Mouse (Mus musculus): ENCODE results near the gene Hnrnpul2. TPM values are rescaled to one million over a fixed set of nuclear protein-coding genes. Genes with fewer than 3 reads are reported as not detected.
"Not testable (repeated sequence)": the region's sequence is repeated elsewhere in the genome, so short reads cannot be mapped to it uniquely, and the experiment has no call there.

Hnrnpul2 gene
- total RNA-seq, 2 experiments from 2014 or later: 109 to 120 TPM

DNA sequence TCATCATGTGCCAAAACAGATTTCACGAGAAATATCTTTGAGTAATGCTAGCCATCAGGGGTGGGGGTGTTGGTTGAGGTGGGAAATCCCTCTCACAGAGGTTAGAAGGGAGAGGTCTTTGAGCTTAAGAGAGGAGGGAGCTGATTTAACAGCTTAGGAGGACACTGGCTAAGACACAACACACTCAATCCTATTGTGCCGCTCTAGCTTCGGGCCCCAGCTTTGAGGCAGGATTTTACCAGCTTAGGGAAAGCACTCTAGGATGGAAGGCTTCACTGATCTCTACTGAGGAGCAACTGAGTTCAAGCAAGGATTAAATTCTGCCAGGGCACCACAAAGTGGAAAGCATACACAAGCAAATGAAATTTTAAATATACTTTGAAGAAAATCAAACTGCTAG, 2.8 kb upstream of the Hnrnpul2 start:
- no peak for DNase-seq (ENCODE audit: extremely low spot score in 1 of 2, low spot score in 1 of 2)

- DNase-seq (ENCODE audit: extremely low spot score in 1 of 2, low spot score in 1 of 2): no peak
Measured at GRCm38 (mm10) chr19:8818301-8818798, 1.5 kb upstream of the Hnrnpul2 start.

DNA sequence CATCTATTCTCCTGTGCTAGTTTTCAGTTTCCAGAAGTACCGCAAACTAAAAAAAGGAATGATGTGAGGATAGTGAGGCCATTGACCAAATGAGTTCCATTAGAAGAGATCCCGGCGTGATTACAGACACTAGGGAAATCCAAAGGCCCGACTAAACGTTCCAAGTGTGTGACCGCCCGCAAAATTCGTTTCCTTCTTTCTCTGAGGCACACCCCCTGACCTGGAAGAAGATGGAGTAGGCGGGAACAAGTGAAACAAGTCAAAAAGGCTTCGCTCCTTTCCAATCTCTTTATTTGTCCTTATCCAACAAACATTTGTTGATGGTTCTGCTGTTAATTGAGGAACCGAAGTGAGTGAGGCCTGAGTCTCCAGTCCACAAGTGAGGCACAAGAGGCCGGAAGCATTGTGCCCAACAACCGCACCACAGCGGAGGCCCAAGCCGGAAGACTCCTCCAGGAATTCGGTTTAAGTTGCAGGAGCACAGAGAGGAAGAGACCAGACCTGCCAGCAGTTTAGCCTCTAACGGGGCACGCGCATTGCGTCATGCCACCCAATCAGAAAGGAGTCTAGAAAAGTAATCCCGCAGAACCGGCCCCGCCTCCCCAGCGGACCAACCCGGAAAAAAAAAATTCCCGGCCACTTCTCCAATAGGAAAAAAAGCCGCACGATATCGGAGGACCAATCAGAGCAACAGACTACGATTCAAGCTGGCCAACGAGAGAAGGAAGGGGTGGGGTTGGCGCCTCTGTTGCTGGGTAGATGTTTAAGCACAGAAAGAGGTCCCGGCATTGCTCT, 812 bp upstream of the Hnrnpul2 start, which contains the start of gene Ttc9c:
TSS of gene Ttc9c (minus strand) at position 533 of the 795 bp plus-strand sequence.
- DNase-seq (ENCODE audit: extremely low spot score in 1 of 2, low spot score in 1 of 2): peak; percentile 77 to 90

- no peak for DNase-seq (ENCODE audit: extremely low spot score in 1 of 2, low spot score in 1 of 2)
Measured at GRCm38 (mm10) chr19:8820424-8820956, 680 bp downstream of the Hnrnpul2 start.

- no peak for DNase-seq (ENCODE audit: extremely low spot score in 1 of 2, low spot score in 1 of 2)
Measured at GRCm38 (mm10) chr19:8821146-8821545, 1.3 kb downstream of the Hnrnpul2 start.

DNA sequence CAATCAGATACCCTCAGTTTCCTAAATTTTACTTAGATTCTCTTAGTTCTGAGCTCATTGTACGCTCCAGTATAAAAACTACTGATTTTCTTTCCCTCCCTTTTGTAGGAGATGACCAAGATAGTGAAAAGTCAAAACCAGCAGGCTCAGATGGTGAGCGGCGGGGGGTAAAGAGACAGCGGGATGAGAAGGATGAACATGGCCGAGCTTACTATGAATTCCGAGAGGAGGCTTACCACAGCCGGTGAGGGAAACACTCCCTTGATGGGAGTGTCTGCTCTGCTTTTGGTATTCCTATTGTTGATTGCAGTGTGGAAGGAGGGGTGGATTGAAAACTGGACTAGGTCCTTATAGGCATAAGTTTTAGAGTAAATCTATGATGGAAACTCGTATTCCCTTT, 2.9 kb downstream of the Hnrnpul2 start:
- DNase-seq (ENCODE audit: extremely low spot score in 1 of 2, low spot score in 1 of 2): no peak

DNA sequence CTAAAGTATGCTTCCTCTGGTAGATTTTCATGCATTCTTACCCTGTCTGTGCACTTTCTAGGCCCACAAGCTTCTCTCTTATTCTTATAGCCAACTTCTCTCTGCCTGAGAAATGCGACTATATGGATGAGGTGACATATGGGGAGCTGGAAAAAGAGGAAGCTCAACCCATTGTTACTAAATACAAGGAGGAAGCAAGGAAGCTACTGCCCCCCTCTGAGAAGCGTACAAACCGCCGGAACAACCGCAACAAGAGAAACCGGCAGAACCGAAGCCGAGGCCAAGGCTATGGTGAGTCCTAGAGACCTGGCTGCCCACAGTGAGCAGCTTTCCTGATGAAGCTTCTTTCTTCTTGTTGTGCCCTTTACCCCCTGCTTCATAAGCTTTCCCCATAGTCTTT, 9.8 kb downstream of the Hnrnpul2 start, which contains the start of gene AC129217.1:
TSS of gene AC129217.1 (plus strand) at position 114 of the 400 bp plus-strand sequence.
- DNase-seq (ENCODE audit: extremely low spot score in 1 of 2, low spot score in 1 of 2): no peak

- no peak for DNase-seq (ENCODE audit: extremely low spot score in 1 of 2, low spot score in 1 of 2)
Measured at GRCm38 (mm10) chr19:8830664-8831063, 10.9 kb downstream of the Hnrnpul2 start.

DNA sequence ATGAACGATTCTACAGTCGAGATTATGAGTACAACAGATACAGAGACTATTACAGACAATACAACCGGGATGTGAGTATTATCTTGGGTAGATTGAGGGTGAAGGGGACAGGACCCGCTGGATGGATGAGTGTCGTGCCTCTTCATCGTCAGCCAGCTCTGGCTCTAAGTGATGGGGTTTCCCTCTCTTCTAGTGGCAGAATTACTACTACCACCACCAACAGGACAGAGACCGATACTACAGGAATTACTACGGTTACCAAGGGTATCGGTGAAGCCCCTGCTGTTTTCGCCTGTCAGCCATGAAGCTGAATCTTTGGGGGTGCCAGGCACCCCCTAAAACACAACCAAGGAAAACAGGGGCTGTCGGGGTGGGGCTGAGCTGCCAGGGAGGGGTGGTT, 11.5 kb downstream of the Hnrnpul2 start:
- DNase-seq (ENCODE audit: extremely low spot score in 1 of 2, low spot score in 1 of 2): no peak

GRCm38 (mm10) chr19:8832971-8833370, 13.2 kb downstream of the Hnrnpul2 start:
- no peak for DNase-seq (ENCODE audit: extremely low spot score in 1 of 2, low spot score in 1 of 2)

- not testable (repeated sequence) for DNase-seq (ENCODE audit: extremely low spot score in 1 of 2, low spot score in 1 of 2)
Measured at GRCm38 (mm10) chr19:8836327-8836726, 16.5 kb downstream of the Hnrnpul2 start.

GRCm38 (mm10) chr19:8837251-8837791, 17.5 kb downstream of the Hnrnpul2 start, which contains the start of gene Bscl2:
TSS of gene Bscl2 (plus strand) at chr19:8837467.
- DNase-seq (ENCODE audit: extremely low spot score in 1 of 2, low spot score in 1 of 2): peak; percentile 79 to 83

DNA sequence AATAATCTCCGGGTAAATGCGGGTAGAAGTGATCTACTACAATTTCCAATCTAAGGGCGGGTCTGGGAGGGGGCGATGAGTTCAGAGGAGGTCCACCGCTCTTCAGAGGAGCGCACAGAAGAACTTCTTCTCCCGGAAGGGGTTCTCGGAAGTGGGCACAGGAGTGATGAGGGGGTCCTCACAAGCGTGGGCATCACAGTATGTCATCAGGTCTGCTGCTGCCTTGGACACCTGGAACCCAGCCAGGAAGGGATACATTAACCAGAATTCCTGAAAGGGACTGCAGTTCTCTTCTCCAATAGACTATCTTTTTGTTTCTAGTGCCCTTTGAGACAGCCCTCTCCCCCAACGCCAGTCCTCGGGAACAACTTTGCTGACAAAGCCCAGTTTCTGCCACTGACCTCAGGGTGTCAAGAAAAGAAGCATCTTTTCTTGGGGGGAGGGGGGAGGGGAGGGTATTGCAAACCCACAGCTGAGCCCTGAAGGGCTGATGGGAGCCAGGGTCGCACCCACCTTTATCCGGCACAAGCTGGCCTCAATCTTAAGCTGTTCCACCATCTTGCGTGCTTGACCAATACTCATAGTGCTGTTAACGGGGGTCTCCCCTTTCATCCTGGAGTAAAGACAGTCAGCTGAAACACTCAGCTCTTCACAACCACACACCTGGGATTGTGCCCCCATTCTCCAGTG, 18.4 kb downstream of the Hnrnpul2 start:
- peak in 1 of 2 experiments; percentile 52 for DNase-seq (ENCODE audit: extremely low spot score in 1 of 2, low spot score in 1 of 2)

DNA sequence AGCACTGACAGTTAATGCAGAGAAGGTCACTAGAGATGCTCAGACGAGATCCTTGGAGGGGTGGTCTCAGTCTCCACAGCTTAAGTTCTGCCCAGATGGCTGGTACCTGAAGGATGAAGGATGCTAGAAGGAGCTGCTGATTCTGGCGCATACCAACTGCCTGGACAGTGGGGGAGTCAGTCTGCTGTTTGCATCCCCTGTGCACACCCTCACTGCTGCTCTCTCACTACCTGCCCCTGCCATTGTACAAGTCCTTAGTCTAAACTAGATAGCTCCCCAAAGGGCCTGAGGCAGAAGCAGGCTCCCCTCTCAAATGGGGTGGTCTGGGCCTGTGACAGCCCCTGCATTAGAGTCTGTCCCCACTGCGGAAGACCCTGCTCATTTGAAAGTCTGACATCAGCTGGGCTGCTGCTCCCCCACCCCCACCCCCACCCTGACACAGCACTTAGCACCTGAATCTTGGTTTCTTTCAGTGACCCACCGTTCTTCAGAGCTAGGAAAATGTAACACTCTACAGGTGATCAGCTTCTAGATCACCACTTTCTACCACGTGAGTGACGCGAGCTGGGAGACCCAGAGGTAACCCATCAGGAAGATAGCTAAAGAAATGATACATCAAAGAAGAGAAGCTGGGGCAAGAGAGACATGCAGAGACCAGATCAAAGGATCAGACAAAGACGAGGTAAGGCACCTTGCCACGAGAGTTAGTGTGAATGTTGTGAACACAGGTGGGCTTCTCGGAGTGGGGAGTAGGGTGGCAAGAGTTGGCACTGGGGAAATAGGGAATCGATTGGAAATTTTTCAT, 19.5 kb downstream of the Hnrnpul2 start, which contains the start of gene Gng3:
TSS of gene Gng3 (minus strand) at position 92 of the 805 bp plus-strand sequence.
- peak; percentile 55 to 64 for DNase-seq (ENCODE audit: extremely low spot score in 1 of 2, low spot score in 1 of 2)

DNA sequence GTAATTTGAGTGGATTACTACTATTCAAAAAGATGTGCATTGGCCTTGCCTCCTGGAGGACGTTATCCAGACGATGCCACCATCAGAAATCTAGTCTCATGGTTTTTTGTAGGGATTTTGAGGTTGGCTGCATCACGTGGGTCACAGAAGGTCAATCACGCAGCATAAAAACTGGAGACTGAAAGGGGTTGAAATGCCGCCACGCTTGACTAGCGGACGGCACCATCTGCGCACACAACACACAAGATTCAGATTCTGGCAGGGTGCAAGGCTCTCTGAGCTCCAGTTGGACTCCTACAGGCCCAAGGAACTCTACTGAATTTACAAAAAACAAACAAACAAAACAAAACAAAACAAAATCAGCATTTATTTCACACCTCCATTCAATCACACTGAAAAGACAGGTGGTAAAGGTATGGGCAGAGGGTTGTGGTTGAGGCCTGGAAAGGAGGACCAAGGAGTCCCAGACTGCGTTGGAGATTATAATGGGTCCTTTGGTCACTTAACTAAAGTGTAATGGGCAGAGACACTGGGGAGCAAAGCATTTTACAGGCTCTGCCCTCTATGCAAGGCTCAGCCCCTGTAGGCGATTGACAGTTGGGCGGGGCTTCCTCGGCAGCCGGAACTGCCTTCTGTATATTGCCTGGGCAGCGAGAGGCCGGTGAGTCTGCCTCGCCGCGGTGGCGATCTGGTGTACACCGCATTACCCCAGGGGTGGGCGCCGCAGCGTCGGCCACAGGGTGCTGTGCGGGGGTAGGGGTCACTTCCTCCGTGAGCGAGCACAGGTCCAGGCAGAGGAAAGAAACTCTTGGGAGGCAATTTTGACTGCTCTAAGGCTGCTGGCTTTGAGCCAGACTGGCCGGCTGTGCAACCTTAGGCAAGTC, 20.3 kb downstream of the Hnrnpul2 start:
- peak; percentile 57 to 60 for DNase-seq (ENCODE audit: extremely low spot score in 1 of 2, low spot score in 1 of 2)

GRCm38 (mm10) chr19:8841012-8841411, 21.2 kb downstream of the Hnrnpul2 start:
- DNase-seq (ENCODE audit: extremely low spot score in 1 of 2, low spot score in 1 of 2): no peak

- DNase-seq (ENCODE audit: extremely low spot score in 1 of 2, low spot score in 1 of 2): no peak
Measured at GRCm38 (mm10) chr19:8842961-8843360, 23.2 kb downstream of the Hnrnpul2 start.

DNA sequence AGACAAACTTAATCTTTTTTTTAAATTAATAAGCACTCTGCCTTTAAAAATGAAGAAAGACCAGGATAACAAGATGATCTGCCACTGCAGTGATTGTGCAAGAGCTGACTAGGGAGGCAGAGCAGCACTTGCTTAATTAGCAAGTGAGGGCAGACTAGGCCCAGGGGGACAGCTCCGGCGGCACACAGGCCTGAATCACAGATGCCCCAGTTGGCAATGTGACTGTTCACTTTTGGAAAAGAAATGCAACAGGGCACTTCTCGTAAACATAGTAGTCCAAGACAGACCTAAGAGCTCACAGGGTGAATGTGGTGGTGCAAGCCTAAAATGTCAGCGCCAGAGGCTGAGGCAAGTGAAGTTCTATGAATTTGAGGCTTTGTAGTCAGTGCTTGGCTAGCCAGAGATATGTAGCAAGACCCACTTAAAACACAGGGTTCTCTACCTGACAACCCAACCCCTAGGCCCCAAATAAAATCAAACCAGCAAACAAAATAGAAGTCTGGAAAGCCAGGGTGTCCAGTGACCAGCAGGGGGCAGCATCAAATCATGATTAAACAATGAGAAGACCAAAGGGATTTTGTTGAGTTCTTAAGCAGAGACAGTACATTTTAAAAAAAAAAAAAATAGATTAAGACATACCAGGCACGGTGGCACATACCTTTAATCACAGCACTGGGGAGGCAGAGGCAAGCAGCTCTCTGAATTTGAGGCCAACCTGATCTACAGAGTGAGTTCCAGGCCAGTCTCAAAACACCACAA, 24.7 kb downstream of the Hnrnpul2 start:
- DNase-seq (ENCODE audit: extremely low spot score in 1 of 2, low spot score in 1 of 2): peak; percentile 59 to 96
